Mouse (Mus musculus): ENCODE results near the gene Tspan15. TPM values are rescaled to one million over a fixed set of nuclear protein-coding genes. Genes with fewer than 3 reads are reported as not detected.

Gene Tspan15
- total and polyA plus RNA-seq, 3 experiments, result 0.23 to 2.2 TPM; not detected in 1

DNA sequence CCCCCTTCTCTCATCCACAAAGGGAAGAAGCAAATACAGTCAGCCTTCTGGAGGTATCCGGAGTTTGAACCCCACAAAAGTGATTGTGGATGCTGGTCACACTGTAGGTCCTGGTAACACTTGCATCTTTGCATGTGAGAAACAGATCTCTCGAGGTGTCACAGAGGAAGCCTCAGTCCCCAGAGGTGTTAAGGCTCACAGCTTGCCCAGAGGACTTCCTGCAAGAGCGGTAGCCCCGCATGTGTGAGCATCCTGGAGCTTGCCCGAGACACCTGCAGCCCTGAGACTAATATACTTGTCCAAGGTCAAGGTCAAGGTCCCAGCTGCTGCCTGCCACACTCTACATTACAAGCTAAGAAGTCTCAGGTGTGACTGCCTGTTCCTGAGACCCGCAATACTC lies 36.1 kb downstream of the Tspan15 start:
- no peak overlapping the region for H3K4me3 ChIP-seq (ENCODE audit: control insufficient read depth in 1 of 2, insufficient read depth in 1 of 2, low read depth in 2 of 2, low read length in 2 of 2)
- no peaks in the 10 kb centered on the region for H3K4me1 ChIP-seq (ENCODE audit: control insufficient read depth in 1 of 2, insufficient read depth in 2 of 2, low read length in 2 of 2)
- no peak overlapping the region for H3K27ac ChIP-seq (ENCODE audit: control insufficient read depth, low read depth, low read length)
- H3K9ac ChIP-seq (ENCODE audit: control insufficient read depth, low read depth, low read length, poor library complexity, severe bottlenecking), result no peak overlapping the region
- no peaks in the 10 kb centered on the region for H3K27me3 ChIP-seq (ENCODE audit: control insufficient read depth in 1 of 2, insufficient read depth in 2 of 2, low read length in 2 of 2)
- TF ChIP-seq NRF1 (IDR thresholded peaks at IDR 0.05; ENCODE audit: insufficient read depth, low read depth, low read length, poor library complexity, severe bottlenecking), result no peak
- DNase-seq (ENCODE audit: low read depth, low spot score), result no peak
- no peaks in the 10 kb centered on the region for H3K36me3 ChIP-seq (ENCODE audit: control insufficient read depth in 1 of 2, insufficient read depth in 2 of 2, low read length in 2 of 2)
- H3K9me3 ChIP-seq (replicated peaks; ENCODE audit: insufficient read depth, low read length), result no peaks in the 10 kb centered on the region
- H3K79me2 ChIP-seq (ENCODE audit: control insufficient read depth, insufficient read depth, low read length, poor library complexity), result no peaks in the 10 kb centered on the region

DNA sequence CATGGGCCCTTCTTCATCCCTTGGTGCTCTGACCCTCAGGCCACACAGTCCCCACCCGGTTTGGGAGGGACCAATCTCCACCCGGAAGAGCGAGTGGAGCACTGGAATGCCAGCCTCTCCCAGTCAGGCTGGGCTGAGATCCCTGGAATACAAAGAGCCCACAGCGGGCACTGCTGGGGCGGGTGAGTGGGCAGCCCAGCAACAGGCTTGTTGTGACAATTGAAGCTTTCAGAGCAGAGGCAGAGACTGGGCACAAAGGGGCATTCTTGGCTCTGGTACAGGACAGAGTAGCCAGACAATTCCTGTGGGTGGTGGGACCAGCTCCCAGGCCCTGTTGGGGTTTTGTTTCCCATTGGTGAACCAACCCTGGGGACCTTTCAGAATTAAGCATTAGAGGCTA lies 36.6 kb downstream of the Tspan15 start:
- Histone ChIP-seq H3K4me1 (ENCODE audit: control insufficient read depth in 1 of 2, insufficient read depth in 2 of 2, low read length in 2 of 2) (no peaks in the 10 kb centered on the region), H3K4me3 (ENCODE audit: control insufficient read depth in 1 of 2, insufficient read depth in 1 of 2, low read depth in 2 of 2, low read length in 2 of 2) (no peak overlapping the region), H3K9me3 (replicated peaks; ENCODE audit: insufficient read depth, low read length) (no peaks in the 10 kb centered on the region), H3K79me2 (ENCODE audit: control insufficient read depth, insufficient read depth, low read length, poor library complexity) (no peaks in the 10 kb centered on the region), H3K27ac (ENCODE audit: control insufficient read depth, low read depth, low read length) (no peak overlapping the region), H3K27me3 (ENCODE audit: control insufficient read depth in 1 of 2, insufficient read depth in 2 of 2, low read length in 2 of 2) (no peaks in the 10 kb centered on the region), H3K9ac (ENCODE audit: control insufficient read depth, low read depth, low read length, poor library complexity, severe bottlenecking) (no peak overlapping the region), H3K36me3 (ENCODE audit: control insufficient read depth in 1 of 2, insufficient read depth in 2 of 2, low read length in 2 of 2) (no peaks in the 10 kb centered on the region)
- TF ChIP-seq ZC3H11A (IDR thresholded peaks at IDR 0.05; ENCODE audit: low read depth, low read length) (no peak), E2F4 (IDR thresholded peaks at IDR 0.05; ENCODE audit: borderline replicate concordance, low read depth, low read length) (no peak), USF1 (IDR thresholded peaks at IDR 0.05; ENCODE audit: low read depth, low read length) (no peak), SIN3A (IDR thresholded peaks at IDR 0.05; ENCODE audit: low read length) (no peak), MAZ (IDR thresholded peaks at IDR 0.05; ENCODE audit: low read depth, low read length) (no peak), MEF2A (IDR thresholded peaks at IDR 0.05; ENCODE audit: extremely low read depth, insufficient replicate concordance, low read depth, low read length, poor library complexity, severe bottlenecking) (no peak), KAT2A (conservative IDR thresholded peaks at IDR 0.05; ENCODE audit: low read depth, low read length) (no peak), CTCF (IDR thresholded peaks at IDR 0.05 in 2 of 3, conservative IDR thresholded peaks at IDR 0.05 in 1 of 3; ENCODE audit: control insufficient read depth in 1 of 3, insufficient read depth in 1 of 3, low read depth in 2 of 3, low read length in 3 of 3, poor library complexity in 1 of 3, severe bottlenecking in 1 of 3) (no peak), MYC (IDR thresholded peaks at IDR 0.05; ENCODE audit: low read depth, low read length) (no peak), ZNF384 (IDR thresholded peaks at IDR 0.05; ENCODE audit: low read depth, low read length) (no peak), UBTF (IDR thresholded peaks at IDR 0.05; ENCODE audit: borderline replicate concordance, insufficient read depth, low read depth, low read length) (no peak), MAX (IDR thresholded peaks at IDR 0.05; ENCODE audit: low read length) (no peak), ZMIZ1 (IDR thresholded peaks at IDR 0.05; ENCODE audit: low read depth, low read length) (no peak), CHD1 (IDR thresholded peaks at IDR 0.05; ENCODE audit: low read depth, low read length) (no peak), RCOR1 (IDR thresholded peaks at IDR 0.05; ENCODE audit: low read depth, low read length) (no peak), ETS1 (IDR thresholded peaks at IDR 0.05; ENCODE audit: low read depth, low read length) (no peak), POLR2AphosphoS2 (IDR thresholded peaks at IDR 0.05; ENCODE audit: low read length) (no peak)
- DNase-seq (ENCODE audit: low read depth, low spot score), result no peak

All from MEL (cell line).